Mouse (Mus musculus) megakaryocyte, embryonic 14.5 days (primary cell): ENCODE measurements around the gene Kat8. TPM values are rescaled to one million over a fixed set of nuclear protein-coding genes. Genes with fewer than 3 reads are reported as not detected.

Experiments
- H3K27me3 ChIP-seq: replicated peaks from 2 replicates; pipeline ENCODE3; 2012; ENCODE audit warnings: inconsistent platforms
- H3K36me3 ChIP-seq: replicated peaks from 2 replicates; pipeline ENCODE3; 2012; ENCODE audit warnings: low read length, inconsistent platforms, mixed read lengths
- H3K4me1 ChIP-seq: 2 replicates; pipeline ENCODE4 v1.6.1; 2012; ENCODE audit warnings: inconsistent platforms
- H3K4me3 ChIP-seq: replicated peaks from 2 replicates; pipeline ENCODE3; 2012; ENCODE audit warnings: moderate library complexity, mild to moderate bottlenecking, inconsistent platforms
- H3K9me3 ChIP-seq: 2 replicates; pipeline ENCODE4 v1.6.1; 2012; ENCODE audit warnings: inconsistent platforms
- FLI1 ChIP-seq: IDR thresholded peaks from 2 replicates; pipeline ENCODE4 v1.6.1; 2012; ENCODE audit warnings: low read length, inconsistent platforms, mixed read lengths
- GATA1 ChIP-seq: IDR thresholded peaks from 3 replicates; pipeline ENCODE4 v1.6.1; 2012; ENCODE audit warnings: mixed read lengths, low read length, inconsistent platforms, borderline replicate concordance
- polyA plus RNA-seq: library from polyadenylated mRNA; stranded (reverse); fragments of >175 nt; gene quantifications from 2 replicates; pipeline ENCODE4 v1.2.3, GENCODE M21; 2012; ENCODE audit warnings: low replicate concordance; ENCODE audit not compliant: insufficient read depth

Kat8 gene
- polyA plus RNA-seq, 1 experiment = 4.8 TPM

GRCm38 (mm10) chr7:127896384-127896783 lies 15.9 kb upstream of the Kat8 start:
- no peak overlapping the region for H3K4me3 ChIP-seq

DNA sequence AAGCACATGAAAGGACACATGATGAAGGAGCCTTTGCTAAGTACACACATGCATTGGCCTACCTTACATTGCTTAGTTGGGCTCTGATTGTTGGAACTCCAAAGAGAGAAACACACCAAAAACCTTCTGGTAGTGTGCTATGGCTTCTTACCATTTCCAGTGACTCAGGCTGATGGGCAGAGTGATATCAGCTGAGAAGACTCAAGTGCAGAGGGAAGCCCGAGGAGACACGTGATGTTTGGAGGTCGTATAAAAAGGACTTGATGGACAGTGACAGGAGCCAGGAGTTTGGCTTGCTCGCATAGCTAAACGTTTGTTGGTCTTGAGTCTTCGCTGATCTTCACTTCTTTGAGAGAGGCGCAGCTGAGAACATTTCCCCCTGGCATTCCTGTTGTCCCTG lies 14.8 kb upstream of the Kat8 start:
- peaks cover 20% of the 10 kb centered on the region for H3K36me3 ChIP-seq
- H3K27me3 ChIP-seq = no peaks in the 10 kb centered on the region
- TF ChIP-seq GATA1 (no peak), FLI1 (no peak)
- no peaks in the 10 kb centered on the region for H3K9me3 ChIP-seq
- H3K4me1 ChIP-seq = peaks cover 66% of the 10 kb centered on the region
- H3K4me3 ChIP-seq = no peak overlapping the region

More at GRCm38 (mm10) chr7:127896384-127896783, 15.9 kb upstream of the Kat8 start:
- H3K4me1 ChIP-seq = peaks cover 66% of the 10 kb centered on the region
- H3K9me3 ChIP-seq = no peaks in the 10 kb centered on the region
- H3K36me3 ChIP-seq = peaks cover 32% of the 10 kb centered on the region
- TF ChIP-seq GATA1 = no peak
- TF ChIP-seq FLI1 = no peak
- no peaks in the 10 kb centered on the region for H3K27me3 ChIP-seq

- Histone ChIP-seq H3K4me1 (peaks cover 68% of the 10 kb centered on the region), H3K4me3 (no peak overlapping the region), H3K27me3 (no peaks in the 10 kb centered on the region), H3K36me3 (peaks cover 12% of the 10 kb centered on the region), H3K9me3 (no peaks in the 10 kb centered on the region)
- TF ChIP-seq FLI1 = no peak
- TF ChIP-seq GATA1 = no peak
Observed at GRCm38 (mm10) chr7:127898179-127898956, 13.9 kb upstream of the Kat8 start.

GRCm38 (mm10) chr7:127899997-127900396 lies 12.3 kb upstream of the Kat8 start:
- Histone ChIP-seq H3K27me3 (no peaks in the 10 kb centered on the region), H3K36me3 (peaks cover 3% of the 10 kb centered on the region), H3K9me3 (no peaks in the 10 kb centered on the region), H3K4me3 (no peak overlapping the region), H3K4me1 (peaks cover 68% of the 10 kb centered on the region)
- no peak for TF ChIP-seq FLI1
- no peak for TF ChIP-seq GATA1

- H3K4me3 ChIP-seq = no peak overlapping the region
- no peak for TF ChIP-seq GATA1
- TF ChIP-seq FLI1 = no peak
- no peaks in the 10 kb centered on the region for H3K9me3 ChIP-seq
- H3K27me3 ChIP-seq = no peaks in the 10 kb centered on the region
- H3K36me3 ChIP-seq = peaks cover 20% of the 10 kb centered on the region
- peaks cover 59% of the 10 kb centered on the region for H3K4me1 ChIP-seq
Observed at GRCm38 (mm10) chr7:127901772-127902171, 10.5 kb upstream of the Kat8 start.

DNA sequence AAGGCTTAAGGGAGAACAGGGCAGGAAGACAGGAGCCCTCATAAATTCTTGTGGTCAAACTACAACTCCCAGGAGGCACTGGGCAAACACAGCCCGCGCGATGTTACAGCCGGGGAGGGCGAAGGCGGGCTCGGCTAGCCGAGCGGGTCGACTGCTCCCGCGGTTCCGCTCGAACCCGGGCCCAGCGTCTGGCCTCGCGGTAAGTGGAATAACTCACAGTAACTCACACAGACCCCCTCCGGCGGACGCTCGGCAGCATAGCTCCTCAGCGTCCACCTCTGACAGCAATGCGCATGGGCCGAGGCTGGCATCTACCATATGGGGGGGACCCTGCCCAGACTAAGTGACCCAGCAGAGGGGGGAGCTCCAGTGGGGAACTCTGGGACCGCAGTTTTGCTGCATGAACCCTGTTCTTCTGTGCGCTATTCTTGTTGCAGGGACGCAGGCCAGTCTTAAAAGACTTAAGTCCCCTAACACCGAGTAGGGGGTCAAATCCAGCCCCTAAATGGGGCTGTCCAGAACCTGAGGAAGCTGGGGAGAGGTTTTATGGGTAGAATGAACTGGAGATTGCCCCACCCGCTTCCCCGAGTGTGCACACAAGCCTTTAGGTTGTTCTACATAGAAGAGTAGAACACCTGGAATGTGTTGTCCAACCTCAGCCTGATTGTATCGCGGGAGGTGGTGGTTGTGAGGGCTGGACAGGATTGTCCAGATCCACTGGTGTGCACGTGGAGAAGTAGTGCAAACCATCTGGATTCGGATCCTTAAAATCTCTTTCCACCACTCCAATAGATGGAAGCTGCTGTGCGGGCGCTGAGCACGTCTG lies 8.1 kb upstream of the Kat8 start, which contains the start of gene Bckdk:
Bckdk (plus strand) TSS at position 112 of the 826 bp plus-strand sequence.
- Histone ChIP-seq H3K36me3 (peaks cover 44% of the 10 kb centered on the region), H3K27me3 (no peaks in the 10 kb centered on the region), H3K9me3 (no peaks in the 10 kb centered on the region), H3K4me1 (peaks cover 37% of the 10 kb centered on the region), H3K4me3 (peak within 1 kb of the TSS; percentile 93)
- TF ChIP-seq FLI1 (no peak), GATA1 (no peak)

DNA sequence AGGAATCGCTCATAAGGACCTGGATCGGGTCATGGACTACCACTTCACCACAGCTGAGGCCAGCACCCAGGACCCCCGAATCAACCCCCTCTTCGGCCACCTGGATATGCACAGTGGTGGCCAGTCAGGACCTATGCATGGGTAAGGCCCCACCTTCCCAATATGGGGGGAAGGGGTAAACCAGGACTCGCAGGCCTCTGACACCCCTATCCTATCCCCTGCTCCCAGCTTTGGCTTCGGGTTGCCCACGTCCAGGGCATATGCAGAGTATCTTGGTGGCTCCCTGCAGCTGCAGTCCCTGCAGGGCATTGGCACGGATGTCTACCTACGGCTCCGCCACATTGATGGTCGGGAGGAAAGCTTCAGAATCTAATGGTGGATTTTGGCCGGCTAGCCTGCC lies 4.4 kb upstream of the Kat8 start:
- H3K4me1 ChIP-seq = peaks cover 25% of the 10 kb centered on the region
- H3K4me3 ChIP-seq = no peak overlapping the region
- no peaks in the 10 kb centered on the region for H3K9me3 ChIP-seq
- no peak for TF ChIP-seq FLI1
- no peak for TF ChIP-seq GATA1
- H3K36me3 ChIP-seq = peaks cover 55% of the 10 kb centered on the region
- H3K27me3 ChIP-seq = no peaks in the 10 kb centered on the region

DNA sequence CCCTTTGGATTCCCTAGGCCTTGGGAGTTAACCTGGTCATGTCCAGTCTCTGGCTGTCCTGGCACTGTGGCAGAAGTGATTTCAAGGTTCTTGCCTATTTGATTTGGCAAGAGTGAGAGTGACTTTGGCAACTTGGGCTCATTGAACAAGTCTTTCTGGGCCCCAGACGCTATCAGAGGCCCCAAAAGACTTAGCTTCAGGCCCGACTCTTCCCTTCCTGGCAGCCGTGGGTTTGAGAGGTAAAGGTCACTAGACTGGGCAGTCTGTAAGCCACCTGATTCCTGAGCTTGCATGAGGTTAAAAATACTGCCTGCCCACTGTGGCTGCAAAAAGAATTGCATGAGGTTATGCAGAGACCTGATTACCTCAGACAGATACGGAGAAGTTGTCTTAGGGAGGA lies 3.7 kb upstream of the Kat8 start:
- no peak overlapping the region for H3K4me3 ChIP-seq
- H3K36me3 ChIP-seq = peaks cover 55% of the 10 kb centered on the region
- peaks cover 31% of the 10 kb centered on the region for H3K4me1 ChIP-seq
- no peaks in the 10 kb centered on the region for H3K27me3 ChIP-seq
- no peaks in the 10 kb centered on the region for H3K9me3 ChIP-seq
- TF ChIP-seq FLI1 (no peak), GATA1 (no peak)

DNA sequence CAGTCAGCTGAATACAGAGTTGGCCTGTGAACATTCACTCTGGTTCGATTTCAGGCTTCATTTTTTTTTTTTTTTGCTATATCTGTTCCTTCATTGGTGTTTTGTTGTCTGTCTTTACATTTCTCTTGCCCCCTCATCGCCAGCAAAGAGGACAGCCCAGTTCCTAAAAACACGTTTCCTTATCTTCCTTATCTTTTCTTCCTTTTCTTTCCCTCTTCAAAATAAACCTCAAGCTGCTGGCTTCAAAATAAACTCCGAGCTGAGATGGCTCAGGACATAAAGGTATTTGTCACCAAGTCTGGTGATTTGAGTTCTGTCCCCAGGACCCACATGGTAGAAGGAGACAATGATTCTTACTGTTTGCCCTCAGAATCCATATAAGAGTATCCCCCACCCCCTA lies 622 bp downstream of the Kat8 start:
- Histone ChIP-seq H3K36me3 (peaks cover 56% of the 10 kb centered on the region), H3K4me3 (peak overlapping the region; percentile 96), H3K9me3 (no peaks in the 10 kb centered on the region), H3K4me1 (peaks cover 22% of the 10 kb centered on the region), H3K27me3 (no peaks in the 10 kb centered on the region)
- no peak for TF ChIP-seq FLI1
- TF ChIP-seq GATA1 = no peak

DNA sequence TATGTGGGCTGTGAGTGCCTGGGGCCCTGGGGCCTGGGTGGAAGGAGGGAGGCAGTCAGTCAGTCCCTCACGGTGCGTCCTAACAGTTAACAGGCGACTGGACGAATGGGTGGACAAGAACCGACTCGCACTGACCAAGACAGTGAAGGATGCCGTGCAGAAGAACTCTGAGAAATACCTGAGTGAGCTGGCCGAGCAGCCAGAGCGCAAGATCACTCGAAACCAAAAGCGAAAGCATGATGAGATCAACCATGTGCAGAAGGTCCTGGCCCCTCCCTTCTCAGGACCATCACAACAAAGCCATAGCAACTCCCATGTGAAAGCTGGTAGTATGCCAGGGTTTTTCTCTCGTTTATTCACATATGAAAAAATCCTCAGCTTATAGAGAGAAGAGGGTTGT lies 3.0 kb downstream of the Kat8 start:
- Histone ChIP-seq H3K27me3 (no peaks in the 10 kb centered on the region), H3K36me3 (peaks cover 52% of the 10 kb centered on the region)

More for the DNA sequence above, 3.0 kb downstream of the Kat8 start:
- TF ChIP-seq GATA1 (no peak), FLI1 (no peak)
- Histone ChIP-seq H3K4me1 (peaks cover 25% of the 10 kb centered on the region), H3K9me3 (no peaks in the 10 kb centered on the region), H3K4me3 (no peak overlapping the region)
